Mouse (Mus musculus) urinary bladder, postnatal 36 days (tissue): Measurements from ENCODE around the gene Dgat2l6.
A peak's percentile ranks its signal among the peaks of the same experiment; 100 is the strongest.

Experiments
- DNase-seq, 2 experiments: peaks; one replicate each; pipeline ENCODE4 v3.0.0; 2022; ENCODE audit warnings: low spot score in 2 of 2, mixed read lengths in 1 of 2

Dgat2l6 gene

GRCm38 (mm10) chrX:100524471-100524870, at the start of gene Dgat2l6:
Gene Dgat2l6, plus strand, starts transcription at chrX:100524838.
- DNase-seq = no peak

GRCm38 (mm10) chrX:100475569-100476223, 48.9 kb upstream of the Dgat2l6 start:
- no peak for DNase-seq

- peak; percentile 37 to 69 for DNase-seq
Measured at GRCm38 (mm10) chrX:100480317-100480716, 44.3 kb upstream of the Dgat2l6 start.

GRCm38 (mm10) chrX:100493500-100494067, 31.1 kb upstream of the Dgat2l6 start:
- DNase-seq = no peak

GRCm38 (mm10) chrX:100494068-100494978, 30.3 kb upstream of the Dgat2l6 start, which contains the start of gene Igbp1:
Gene Igbp1, plus strand, starts transcription at chrX:100494291.
- peak; percentile 58 to 78 for DNase-seq

GRCm38 (mm10) chrX:100504175-100504851, 20.3 kb upstream of the Dgat2l6 start:
- DNase-seq = no peak

GRCm38 (mm10) chrX:100508164-100508563, 16.5 kb upstream of the Dgat2l6 start:
- DNase-seq = no peak

- no peak for DNase-seq
Measured at GRCm38 (mm10) chrX:100509921-100510320, 14.7 kb upstream of the Dgat2l6 start.

- no peak for DNase-seq
Measured at GRCm38 (mm10) chrX:100516683-100517082, 8.0 kb upstream of the Dgat2l6 start.

- no peak for DNase-seq
Measured at GRCm38 (mm10) chrX:100517626-100518025, 7.0 kb upstream of the Dgat2l6 start.

- no peak for DNase-seq
Measured at GRCm38 (mm10) chrX:100518532-100518931, 6.1 kb upstream of the Dgat2l6 start.

GRCm38 (mm10) chrX:100556026-100556425, 31.4 kb downstream of the Dgat2l6 start:
- no peak for DNase-seq

- DNase-seq = no peak
Measured at GRCm38 (mm10) chrX:100565696-100566095, 41.1 kb downstream of the Dgat2l6 start.

GRCm38 (mm10) chrX:100571951-100572350, 47.3 kb downstream of the Dgat2l6 start, which contains the start of gene Awat1:
Gene Awat1, plus strand, starts transcription at chrX:100572251.
- DNase-seq = no peak

- no peak for DNase-seq
Measured at GRCm38 (mm10) chrX:100594791-100595190, 70.2 kb downstream of the Dgat2l6 start, which contains the start of gene P2ry4. Gene P2ry4, minus strand, starts transcription at chrX:100594869.
